Mouse (Mus musculus): ENCODE measurements around the gene Emc6. TPM values are rescaled to one million over a fixed set of nuclear protein-coding genes. Genes with fewer than 3 reads are reported as not detected.

Emc6 gene
- 91.8 and 93.2 TPM in 2 replicates for polyA plus RNA-seq (2012; rRNA removed)

DNA sequence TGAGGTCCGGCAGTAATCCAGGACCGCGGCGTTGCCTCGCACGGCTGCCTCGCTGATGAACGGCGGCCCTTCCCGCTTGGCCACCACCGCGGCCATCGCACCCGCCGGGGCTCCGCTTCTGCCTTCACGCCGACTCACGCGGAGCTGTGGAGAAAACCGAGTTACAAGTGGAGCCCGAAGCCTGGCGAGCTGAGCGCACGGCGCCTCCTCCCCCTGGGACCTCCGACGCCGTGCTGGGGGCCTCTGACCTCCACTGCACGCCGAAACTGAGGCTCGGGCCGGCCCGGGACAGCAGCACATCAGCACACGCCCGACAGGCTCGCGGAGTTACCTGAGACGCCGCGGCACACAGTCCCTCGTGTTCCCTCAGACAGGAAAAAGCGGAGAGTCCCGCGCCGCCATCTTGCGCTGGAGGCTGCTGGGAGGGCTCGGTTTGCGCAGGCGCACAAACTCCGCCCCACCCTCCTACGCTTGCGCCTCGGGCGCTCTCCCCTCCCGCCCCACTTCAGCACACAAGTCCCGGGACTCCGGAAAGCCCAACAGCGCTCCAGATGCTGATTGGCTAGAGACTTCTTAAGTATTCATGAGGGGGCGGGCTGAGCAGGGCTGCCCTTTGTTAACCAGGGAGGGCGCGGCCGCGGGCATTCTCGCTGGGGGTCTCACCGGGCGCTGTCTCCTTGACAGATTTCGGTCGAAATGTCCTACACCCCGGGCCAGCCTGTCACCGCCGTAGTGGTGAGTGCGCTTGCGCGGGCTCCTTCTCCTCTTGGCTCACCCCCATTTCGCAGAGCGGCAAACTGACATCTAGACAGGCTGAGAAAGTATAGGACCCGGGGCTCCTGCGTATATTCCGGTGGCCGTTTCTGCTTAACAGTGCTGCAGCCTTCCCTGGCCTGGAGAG, at the start of gene Emc6, which contains the start of gene Tax1bp3:
Emc6 (minus strand) TSS at position 430 of the 901 bp plus-strand sequence.
Tax1bp3 (plus strand) TSS at position 476 of the 901 bp plus-strand sequence.

DNA sequence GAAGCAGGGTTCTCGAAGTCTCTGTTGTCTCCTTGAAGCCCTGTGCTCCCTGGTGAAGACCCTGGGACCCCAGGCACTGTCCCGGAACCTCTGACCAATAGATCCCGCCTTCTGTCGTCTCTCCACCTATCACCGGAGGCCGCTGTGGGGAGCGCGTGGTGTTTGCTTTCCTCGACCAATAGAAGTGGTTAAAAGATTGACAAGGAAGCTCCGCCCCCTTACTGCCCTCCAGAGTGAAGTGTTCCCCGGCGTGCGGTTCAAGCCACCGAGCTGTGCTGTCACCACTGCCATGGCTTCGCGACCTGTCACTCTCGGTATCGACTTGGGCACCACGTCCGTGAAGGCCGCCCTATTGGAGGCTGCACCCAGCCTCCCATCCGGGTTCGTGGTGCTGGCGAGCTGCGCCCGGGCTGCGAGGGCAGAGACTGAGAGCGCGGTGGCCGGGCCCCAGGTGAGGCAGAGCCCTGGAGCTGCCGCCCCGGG, 22.4 kb upstream of the Emc6 start, which contains the start of gene Shpk:
Shpk (plus strand) TSS at position 231 of the 483 bp plus-strand sequence.

DNA sequence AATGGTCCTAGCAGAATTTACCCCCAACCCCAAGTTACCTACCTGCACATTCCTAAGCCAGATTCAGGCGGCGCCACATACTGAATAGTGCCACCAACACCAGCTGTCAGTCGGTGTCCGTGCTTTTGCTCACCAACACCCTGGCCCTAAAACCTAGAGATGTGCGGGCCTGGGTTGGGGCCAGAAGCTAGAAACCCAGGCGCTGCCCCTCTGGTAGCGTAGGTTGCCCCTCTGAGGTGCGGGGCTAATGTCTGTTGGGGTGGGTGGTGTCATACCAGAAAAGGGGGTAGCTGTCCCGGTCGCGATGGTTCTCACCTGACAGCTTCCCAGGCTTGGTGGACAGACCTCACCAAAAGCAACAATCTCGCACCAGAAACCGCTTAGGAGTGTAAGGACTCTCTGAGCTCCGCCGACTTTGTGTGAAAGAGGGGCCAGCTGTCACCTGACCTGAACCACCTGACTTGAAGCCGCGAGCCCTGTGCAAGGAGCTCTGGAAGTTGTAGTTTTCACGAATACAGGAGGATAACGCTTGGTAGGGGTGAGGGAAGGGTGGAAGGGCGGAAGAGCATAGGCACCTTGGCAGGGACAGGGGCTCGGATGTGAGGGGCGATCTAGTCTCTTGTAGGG, 21.9 kb upstream of the Emc6 start, which contains the start of gene Ctns:
Ctns (minus strand) TSS at position 440 of the 627 bp plus-strand sequence.

DNA sequence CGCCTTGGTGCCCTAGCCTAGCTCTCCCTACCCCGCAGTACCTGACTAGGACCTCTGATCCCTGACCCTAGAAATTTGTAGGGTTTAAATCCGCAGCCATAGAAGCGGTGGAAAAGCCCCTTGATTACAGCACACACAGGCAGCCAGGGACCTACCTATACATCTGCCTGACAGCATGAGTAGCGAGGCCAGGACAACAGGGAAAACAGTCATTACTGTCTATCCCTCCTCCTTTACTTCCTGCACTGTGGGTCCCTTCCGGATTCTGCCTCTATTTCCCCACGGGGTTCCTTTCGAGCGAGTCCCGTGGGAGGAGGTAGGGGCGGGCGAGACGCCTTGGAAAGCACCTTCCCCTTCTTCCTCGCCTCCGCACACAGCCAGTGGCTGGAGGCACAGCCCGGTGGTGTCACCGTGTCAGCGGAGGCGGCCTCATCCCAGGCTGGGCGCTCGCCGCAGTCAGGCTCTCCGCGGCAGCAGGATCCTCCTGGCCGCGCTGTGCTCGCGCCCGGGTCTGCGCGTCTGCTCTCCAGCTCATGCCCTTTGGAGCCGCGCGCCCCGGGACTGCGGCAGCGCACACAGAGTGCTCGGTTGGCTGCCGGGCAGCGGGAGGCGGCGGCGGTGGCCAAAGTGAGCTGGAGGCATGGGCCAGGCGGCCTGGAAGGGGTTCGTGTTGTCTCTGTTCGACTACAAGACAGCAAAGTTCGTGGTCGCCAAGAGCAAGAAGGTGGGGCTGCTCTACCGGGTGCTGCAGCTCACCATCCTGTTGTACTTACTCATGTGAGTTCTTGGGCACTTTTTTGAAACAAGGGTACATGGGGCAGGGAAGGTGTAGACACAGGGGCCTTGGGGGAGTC, 16.7 kb downstream of the Emc6 start, which contains the start of gene P2rx5:
P2rx5 (plus strand) TSS at position 465 of the 854 bp plus-strand sequence.

DNA sequence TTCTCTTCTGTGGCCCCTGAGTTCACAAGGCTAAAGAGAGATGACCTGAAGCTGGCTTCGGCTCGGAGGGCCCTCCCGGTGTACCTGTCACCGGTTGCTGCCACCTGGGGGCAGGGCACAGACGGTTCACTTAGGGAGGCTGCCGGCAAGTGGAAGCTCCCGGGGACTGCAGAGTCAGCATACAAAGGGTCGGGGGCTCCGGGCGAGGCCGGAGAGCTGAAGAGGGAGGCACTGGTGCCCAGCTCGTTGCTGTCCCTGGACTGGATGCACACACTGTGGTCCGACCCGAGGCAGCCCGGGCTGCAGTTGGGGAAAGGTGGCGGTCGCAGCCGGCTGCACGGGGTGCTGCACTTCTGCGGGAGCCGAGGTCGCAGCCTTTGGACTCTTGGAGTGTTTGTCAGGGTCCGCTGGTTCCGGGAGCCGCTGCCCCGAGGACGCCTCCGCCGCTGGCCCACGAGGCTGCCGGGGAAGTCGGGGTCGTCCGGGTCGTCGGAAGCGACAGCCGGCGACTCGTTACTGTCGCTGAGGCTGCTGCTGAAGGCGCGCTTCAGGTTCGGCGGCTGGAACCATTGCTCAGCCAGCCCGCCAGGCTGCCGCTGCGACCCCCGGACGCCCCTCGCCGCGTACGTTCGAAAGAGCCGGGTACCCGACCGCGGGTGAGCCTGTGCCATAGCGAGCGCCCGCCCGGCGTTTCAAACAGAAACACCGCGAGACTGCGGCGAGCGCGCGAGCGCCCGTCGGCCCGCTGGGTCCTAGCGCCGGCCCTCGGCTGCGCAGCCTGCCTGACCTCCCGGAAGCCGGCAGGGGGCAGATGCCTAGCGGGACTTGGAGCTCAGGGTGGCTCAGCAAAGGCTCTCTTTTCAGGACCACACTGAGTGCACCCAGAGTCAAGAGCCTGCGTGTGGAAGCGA, 39.0 kb downstream of the Emc6 start, which contains the start of gene Haspin:
Haspin (minus strand) TSS at position 704 of the 911 bp plus-strand sequence.

Other genes with a start within 250 kb of the Emc6 start
- 1.3 and 1.7 TPM in 2 replicates for gene Atp2a3, start 215.9 kb downstream of the Emc6 start, polyA plus RNA-seq (2012; rRNA removed)
- gene P2rx1, start 177.9 kb downstream of the Emc6 start, polyA plus RNA-seq (2012; rRNA removed) = 0.24 and 0.25 TPM in 2 replicates
- gene Camkk1, start 158.0 kb downstream of the Emc6 start, polyA plus RNA-seq (2012; rRNA removed) = 28.6 and 30.8 TPM in 2 replicates
- gene Ncbp3, start 129.3 kb downstream of the Emc6 start, polyA plus RNA-seq (2012; rRNA removed) = 5.4 and 5.5 TPM in 2 replicates
- gene Itgae, start 86.5 kb downstream of the Emc6 start, polyA plus RNA-seq (2012; rRNA removed) = 0.12 and 0.14 TPM in 2 replicates
- gene Haspin, start 38.7 kb downstream of the Emc6 start, polyA plus RNA-seq (2012; rRNA removed) = 0.95 and 1.3 TPM in 2 replicates
- 0.75 and 1.1 TPM in 2 replicates for gene P2rx5, start 16.6 kb downstream of the Emc6 start, polyA plus RNA-seq (2012; rRNA removed)
- 80.0 and 80.1 TPM in 2 replicates for gene Tax1bp3, start within 50 bp of the Emc6 start, polyA plus RNA-seq (2012; rRNA removed)
- gene Ctns, start 22.0 kb upstream of the Emc6 start, polyA plus RNA-seq (2012; rRNA removed) = 21.3 and 21.5 TPM in 2 replicates
- 2.0 and 2.4 TPM in 2 replicates for gene Shpk, start 22.4 kb upstream of the Emc6 start, polyA plus RNA-seq (2012; rRNA removed)
- gene Trpv1, start 57.3 kb upstream of the Emc6 start, polyA plus RNA-seq (2012; rRNA removed) = 0.19 and 0.64 TPM in 2 replicates
- gene Trpv3, start 90.4 kb upstream of the Emc6 start, polyA plus RNA-seq (2012; rRNA removed) = 0.30 and 0.37 TPM in 2 replicates
- 2.5 and 2.6 TPM in 2 replicates for gene Aspa, start 152.6 kb upstream of the Emc6 start, polyA plus RNA-seq (2012; rRNA removed)
- gene Gm49340, start 152.7 kb upstream of the Emc6 start, polyA plus RNA-seq (2012; rRNA removed) = not detected in 2 replicates
- 0.05 TPM in 1 of 2 replicates, not detected in the other for gene Spata22, start 152.7 kb upstream of the Emc6 start, polyA plus RNA-seq (2012; rRNA removed)
- not detected in 2 replicates for gene Olfr20, start 173.7 kb upstream of the Emc6 start, polyA plus RNA-seq (2012; rRNA removed)
- not detected in 2 replicates for gene Olfr376, start 194.2 kb upstream of the Emc6 start, polyA plus RNA-seq (2012; rRNA removed)
- not detected in 2 replicates for gene Olfr1, start 222.6 kb upstream of the Emc6 start, polyA plus RNA-seq (2012; rRNA removed)